Mouse (Mus musculus) left cerebral cortex, adult 8-10 months (tissue): Measurements from ENCODE around the gene Serpina3n. TPM values are rescaled to one million over a fixed set of nuclear protein-coding genes. Genes with fewer than 3 reads are reported as not detected.
"Not testable (repeated sequence)": the region's sequence is repeated elsewhere in the genome, so short reads cannot be mapped to it uniquely, and the experiment has no call there.

ENCODE experiments used
- DNase-seq, 2 experiments: peaks; one replicate each; pipeline ENCODE4 v3.0.0; 2022; ENCODE audit warnings: low spot score in 2 of 2
- total RNA-seq, 4 experiments: library from RNA; stranded (reverse); gene quantifications; 2 replicates each; pipeline ENCODE4 v1.2.4; 2022

Serpina3n gene
- total RNA-seq, 4 experiments from 2014 or later, result 13.8 to 90.9 (median 32.5) TPM

DNA sequence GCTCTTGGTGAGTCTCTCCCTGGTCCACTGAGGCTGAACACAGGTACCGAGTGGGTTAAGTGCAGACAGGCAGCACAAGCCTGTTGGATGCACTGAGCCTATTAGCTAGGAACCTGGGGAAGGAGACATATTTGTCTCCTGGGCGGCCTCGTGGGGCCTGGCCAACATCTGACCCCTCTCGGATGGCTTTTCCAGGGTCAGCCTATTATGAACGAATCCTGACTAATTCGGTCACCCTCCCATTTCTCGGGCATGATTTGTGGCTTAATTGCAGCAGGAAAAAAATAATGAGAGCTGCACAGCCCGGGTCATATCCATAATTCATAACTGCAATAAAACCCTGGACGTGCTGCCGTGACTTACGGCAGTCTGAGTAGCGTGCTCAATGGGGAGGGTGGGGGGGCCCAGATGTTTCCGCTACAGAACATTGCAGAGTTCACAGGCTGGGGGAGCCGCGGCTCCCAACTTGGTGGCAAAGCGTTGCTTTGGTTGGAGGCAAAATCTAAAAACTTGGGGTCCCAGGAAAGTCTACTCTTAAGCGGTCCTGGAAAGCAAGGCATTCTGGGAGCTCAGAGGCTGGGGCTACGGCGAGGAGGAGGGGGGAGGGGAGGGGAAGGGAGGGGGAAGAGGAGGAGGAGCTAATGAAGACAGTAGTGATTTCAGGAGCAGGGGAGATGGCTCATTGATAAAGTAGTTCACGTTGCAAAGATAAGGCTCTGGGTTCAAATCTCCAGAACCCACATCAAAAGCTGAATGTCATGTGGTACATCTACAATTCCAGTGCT is 27.6 kb downstream of the Serpina3n start:
- no peak for DNase-seq

DNA sequence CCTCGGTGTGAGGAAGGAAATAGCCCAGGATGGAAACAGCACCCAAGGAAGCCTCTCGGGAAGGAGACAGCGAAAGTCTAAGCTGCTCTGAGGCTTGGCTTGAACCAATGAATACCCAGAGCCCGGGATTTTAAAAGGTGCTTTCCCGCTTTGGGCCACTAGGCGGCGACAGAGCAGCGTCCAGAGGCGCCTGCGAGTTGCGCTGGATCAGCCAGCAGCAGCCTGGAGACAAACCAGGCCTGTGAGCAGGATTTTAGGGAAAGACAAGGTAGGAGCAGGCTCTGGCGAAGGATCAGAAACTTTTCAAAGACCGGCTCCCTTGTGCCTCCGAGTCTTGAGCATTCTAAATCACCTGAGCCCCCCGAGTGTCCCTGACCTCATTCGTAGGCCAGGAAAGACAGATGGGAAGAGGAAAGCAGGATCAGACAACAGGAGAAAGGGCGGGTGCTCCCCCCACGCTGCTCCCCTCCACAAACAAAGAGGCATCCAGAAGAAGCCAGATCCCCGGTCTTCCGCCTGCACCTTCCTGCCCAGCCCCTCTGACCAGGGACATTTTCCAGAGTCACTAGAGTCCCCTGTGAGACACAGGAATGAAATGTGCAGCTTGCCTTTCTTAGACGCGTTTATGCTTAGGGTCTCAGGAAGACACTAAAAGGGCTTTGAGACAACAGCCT is 33.7 kb downstream of the Serpina3n start:
- DNase-seq, result peak; percentile 46 to 97

DNA sequence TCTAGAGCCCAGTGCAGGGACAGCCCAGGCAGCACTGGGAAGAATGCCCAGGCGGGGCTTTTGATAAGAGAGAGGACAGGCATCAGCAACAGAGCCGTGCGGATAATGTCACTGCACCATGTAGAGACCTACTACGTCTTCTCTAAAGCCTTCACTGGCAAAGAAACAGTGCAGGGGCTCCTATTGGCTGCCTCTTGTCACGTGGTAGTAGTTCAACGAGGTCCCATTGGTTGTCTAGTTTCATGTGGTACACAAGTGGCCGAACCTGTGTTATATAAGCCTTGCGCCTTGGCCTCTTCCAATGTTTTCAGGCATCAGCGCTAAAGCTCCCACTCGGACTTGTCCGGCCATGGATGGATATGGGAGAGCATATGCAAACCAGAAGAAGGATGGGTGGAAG is 37.2 kb downstream of the Serpina3n start:
- DNase-seq, result no peak

DNA sequence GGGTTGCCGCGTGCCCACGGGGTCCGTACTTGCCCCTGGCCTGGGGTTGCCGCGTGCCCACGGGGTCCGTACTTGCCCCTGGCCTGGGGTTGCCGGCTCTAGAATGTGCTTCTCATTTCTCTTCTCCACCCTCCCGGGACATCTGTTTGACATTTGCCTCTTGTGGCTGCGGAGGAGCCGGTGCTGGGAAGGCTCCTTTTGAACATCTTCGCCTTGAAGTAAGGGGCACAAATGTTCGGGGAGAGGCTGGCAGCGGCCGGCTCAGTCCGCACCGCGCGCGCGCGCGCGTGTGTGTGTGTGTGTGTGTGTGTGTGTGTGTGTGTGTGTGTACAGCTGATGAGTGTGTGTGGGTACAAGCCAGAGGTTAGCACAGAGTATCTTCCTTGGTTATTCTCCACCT is 40.5 kb downstream of the Serpina3n start:
- not testable (repeated sequence) for DNase-seq

DNA sequence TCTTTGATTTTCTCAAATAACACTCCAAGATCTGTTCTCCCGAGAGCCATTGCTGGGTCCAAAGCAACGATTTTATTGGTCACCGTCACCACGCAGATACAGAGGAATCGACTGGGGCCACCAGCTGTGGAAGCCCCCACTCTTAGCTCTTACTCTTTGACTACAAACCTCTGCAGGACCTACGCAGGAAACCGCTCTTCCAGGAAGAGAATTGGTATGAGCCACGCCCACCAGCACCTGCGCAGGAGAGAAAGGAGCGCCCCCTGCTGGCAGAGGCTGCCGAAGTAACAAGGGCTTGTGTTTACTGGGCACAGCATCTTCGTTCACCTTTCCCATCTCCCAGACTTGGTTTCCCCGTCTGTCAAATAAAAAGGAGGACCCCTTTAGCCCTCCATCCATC is 41.6 kb downstream of the Serpina3n start:
- DNase-seq, result peak in 1 of 2 experiments; percentile 26

DNA sequence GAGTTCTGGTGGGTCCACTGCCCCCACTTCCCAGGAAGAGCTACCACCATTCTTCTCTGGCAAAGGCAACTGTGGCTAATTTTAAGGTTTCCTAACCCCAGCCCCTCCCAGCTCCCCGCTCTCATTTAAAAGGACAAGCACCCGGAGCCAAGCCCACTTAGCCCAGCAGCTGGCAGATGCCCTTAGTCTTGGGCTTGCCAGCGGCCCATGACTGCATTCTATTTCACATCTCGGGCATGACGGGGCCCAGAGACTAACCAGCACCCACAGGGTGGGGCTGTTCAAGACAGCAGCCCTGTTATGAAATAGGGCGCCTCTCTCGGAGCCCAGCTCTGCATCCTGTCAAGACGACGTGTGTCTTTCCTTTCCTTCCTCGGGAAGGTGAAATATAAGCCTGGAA is 43.7 kb downstream of the Serpina3n start:
- no peak for DNase-seq

DNA sequence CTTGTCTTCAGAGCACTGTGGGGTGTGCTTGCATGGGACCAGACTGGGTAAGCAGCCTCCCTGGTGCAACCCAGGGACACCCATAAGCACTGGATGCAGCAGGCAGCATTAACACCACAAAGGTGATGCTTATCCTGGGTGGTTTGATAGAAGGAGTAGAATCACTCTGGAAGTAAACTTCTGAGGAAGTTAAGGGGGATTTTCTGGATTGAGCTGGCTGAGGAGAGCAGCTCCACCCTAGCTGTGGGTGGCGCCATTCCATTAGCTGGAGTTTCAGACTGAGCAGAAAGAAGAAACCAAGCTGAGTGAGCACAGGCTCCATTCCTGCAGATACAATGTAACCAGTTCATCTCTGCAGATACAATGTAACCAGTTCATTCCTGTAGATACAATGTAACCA is 46.5 kb downstream of the Serpina3n start:
- no peak for DNase-seq

DNA sequence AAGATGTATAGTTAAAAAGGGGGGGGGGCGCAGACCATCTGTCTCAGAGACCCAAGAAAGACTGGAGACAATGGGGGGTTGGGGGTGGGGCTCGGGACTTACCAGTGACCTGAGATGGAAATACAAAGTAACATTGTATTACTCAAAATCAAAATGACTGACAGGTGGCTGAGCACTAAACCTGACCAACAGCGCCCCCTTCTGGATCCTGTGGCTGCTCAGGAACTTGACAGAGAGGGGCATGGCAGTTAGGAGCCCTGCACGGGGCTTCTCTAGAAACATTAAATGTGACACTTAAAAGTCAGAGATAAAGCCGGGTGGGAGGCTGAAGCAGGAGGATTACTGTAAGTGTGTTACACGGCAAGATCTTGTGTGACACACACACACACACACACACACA is 52.8 kb downstream of the Serpina3n start:
- DNase-seq, result no peak

DNA sequence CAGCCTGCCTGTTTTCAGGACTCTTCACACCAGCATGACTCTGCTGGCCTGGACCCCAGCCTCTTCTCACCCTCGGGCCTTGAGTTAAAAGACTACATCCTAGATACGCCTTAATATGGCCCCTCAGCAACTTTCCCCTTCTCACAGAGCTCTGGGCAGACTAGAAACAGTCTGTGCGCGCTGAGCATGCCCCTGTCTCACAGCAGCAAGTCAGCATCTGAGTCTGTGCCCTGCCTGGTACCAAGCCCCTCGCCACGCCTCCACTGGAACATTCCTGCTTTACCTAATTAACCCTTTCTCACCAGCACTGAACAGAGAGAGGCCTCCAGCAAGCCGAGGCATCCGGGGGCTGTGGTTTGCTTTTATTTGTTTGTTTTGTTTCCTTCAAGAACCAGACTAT is 54.8 kb downstream of the Serpina3n start:
- DNase-seq, result no peak

Other genes starting within 250 kb of the Serpina3n start
- not detected for gene Serpina3f, start 192.2 kb upstream of the Serpina3n start, total RNA-seq
- under 1 TPM in 3 of 4 experiments, not detected in 1; 0.43 to 0.72 (median 0.63) TPM for gene Serpina3g, start 170.5 kb upstream of the Serpina3n start, total RNA-seq
- under 1 TPM in 2 of 4 experiments, not detected in 2; 0.35 to 0.53 TPM for gene Serpina3i, start 143.6 kb upstream of the Serpina3n start, total RNA-seq
- gene Serpina3j, start 92.2 kb upstream of the Serpina3n start, total RNA-seq, result not detected
- gene Serpina3k, start 68.2 kb upstream of the Serpina3n start, total RNA-seq, result not detected
- gene Serpina3m, start 68.2 kb upstream of the Serpina3n start, total RNA-seq, result under 1 TPM in 3 of 4 experiments, not detected in 1; 0.32 to 1.00 (median 0.42) TPM
- gene Gsc, start 66.6 kb downstream of the Serpina3n start, total RNA-seq, result not detected